Mouse (Mus musculus) kidney, postnatal 36 days (tissue): ENCODE measurements around the gene Zbtb5.
"Not testable (repeated sequence)": the region's sequence is repeated elsewhere in the genome, so short reads cannot be mapped to it uniquely, and the experiment has no call there.

Source experiments
- DNase-seq, 2 experiments: peaks; one replicate each; pipeline ENCODE4 v3.0.0; 2021 to 2022; ENCODE audit warnings: mixed read lengths in 2 of 2

Zbtb5 gene

DNA sequence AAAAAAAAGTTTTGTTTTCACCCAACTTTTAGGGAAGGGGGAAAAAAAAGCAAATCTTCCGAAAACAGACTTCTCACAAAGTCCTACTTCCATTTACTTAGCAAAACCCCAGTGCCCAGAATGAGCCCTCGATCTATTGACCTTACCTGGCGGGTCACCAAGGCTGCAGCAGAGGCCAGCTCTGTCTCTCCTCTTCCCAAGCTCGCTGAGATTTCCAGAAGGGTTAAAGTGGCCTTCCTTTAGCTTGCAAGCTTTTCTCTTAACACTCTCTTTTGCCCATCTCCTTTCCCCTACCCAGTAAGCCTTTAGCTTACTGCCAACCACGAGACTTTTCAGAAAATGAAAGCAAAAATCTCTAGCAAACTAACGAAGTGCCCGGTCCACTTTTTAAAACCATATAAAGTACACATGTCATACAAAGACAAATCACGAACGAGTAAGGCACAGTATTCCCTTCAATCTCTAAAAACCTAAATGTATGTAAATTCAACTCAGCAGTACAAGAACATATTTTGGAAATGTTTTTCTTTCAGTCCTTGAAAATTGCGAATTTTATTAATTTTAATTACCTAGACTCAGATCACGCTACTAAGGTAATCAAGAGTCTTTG lies 1.3 kb downstream of the Zbtb5 start:
- peak; percentile 56 to 75 for DNase-seq

DNA sequence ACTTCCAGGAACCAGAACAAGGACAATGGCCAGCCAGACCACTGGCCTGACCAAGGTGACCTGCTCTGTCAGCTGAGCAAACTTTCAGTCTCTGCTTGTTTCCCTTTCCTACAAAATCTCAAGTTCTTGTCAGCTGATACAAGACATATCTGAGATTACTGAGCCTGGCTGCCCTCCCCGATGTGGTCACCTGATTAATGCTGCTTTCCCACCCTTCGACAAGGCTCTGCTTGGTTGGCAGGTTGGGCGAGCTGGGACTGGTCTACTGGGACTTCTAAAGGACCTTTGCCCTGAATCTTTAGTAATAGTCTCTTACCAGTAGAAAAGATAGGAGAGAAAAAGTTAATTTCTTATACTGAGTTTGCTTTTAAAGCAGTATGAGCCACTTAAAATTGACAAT lies 6.8 kb downstream of the Zbtb5 start:
- peak; percentile 60 to 72 for DNase-seq

- DNase-seq = no peak
Observed at GRCm38 (mm10) chr4:45000001-45000400, 12.2 kb downstream of the Zbtb5 start.

DNA sequence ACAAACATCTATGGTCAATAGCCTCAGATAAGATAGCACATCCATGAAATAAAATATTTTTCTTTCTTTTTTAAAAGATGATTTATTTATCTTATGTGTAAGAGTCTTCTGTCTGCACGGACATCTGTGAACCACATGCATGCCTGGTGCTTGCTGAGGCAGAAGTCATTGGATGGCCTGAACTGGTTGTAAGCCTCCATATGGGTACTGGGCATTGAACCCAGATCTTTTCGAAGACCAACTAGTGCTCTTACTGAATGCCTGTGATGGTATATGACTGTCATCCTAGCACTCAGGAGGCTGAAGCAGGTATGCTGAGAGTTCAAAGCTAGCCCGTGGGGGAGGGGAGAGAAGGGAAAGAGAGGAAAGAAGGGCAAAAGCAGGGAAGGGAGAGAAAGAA lies 14.1 kb downstream of the Zbtb5 start:
- DNase-seq = no peak

GRCm38 (mm10) chr4:44994776-44995175 lies 17.4 kb downstream of the Zbtb5 start:
- no peak for DNase-seq

DNA sequence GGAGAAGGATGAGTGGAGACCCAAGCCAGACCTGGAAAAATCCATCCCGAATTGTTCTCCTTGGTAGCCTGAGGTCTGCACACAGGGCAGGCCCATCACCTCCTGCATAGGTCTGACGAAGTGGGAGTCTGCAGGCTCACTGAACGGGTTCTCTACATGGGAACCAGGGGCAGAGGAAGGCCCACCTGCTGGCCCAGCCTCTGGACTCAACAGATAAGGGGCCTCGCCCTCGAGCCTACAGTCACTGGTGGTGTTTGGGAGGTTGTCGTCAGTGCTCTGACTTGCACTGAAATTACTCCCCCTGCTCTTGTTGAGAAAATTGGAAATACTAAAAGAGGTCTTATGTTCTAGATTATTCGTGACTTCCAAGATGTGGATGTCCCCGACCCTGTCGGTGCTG lies 18.4 kb downstream of the Zbtb5 start:
- no peak for DNase-seq

- DNase-seq = not testable (repeated sequence)
Observed at GRCm38 (mm10) chr4:44993179-44993578, 19.0 kb downstream of the Zbtb5 start.

DNA sequence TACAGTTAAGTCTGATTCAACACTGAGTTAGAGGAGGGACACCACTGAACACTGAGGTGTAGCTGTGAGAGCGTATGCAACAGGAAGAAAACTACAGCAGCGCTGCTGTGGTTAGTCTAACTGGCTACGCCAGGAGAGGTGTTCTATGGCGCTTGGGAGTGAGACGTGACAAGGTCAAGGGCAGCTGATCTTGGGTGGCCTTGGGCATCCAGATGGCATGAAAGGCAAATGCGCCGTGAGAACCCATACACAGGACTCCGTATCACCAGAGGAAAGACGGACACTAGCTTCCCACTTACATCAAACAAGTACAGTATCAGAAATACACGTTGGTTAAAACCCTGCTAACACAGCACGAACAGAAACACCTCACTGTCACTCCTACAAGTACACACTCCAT lies 19.9 kb downstream of the Zbtb5 start:
- not testable (repeated sequence) for DNase-seq

DNA sequence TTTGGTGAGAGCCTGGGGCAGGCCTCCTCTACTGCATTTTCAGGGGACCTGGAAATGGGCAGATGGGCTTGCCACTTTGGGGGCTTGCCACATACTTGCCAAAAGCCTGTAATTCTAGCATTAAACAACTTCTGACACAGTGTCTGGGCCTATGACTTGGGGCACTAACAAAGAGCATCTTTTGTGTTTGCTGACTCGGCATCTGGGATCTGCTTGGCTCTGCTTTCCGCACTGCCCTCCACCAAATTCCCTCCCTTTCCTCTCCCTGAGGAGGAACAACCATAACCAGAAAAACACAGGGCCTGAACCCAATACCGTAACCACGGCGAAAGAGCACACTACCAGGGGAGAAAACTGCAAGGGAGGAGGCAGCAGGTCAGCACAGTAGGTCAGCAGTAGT lies 21.7 kb downstream of the Zbtb5 start:
- DNase-seq = no peak

- DNase-seq = peak in 1 of 2 experiments; percentile 53
Observed at GRCm38 (mm10) chr4:44983131-44983740, 29.0 kb downstream of the Zbtb5 start.

- peak; percentile 55 for DNase-seq
Observed at GRCm38 (mm10) chr4:44982440-44983130, 29.6 kb downstream of the Zbtb5 start.

GRCm38 (mm10) chr4:44981974-44982287 lies 30.3 kb downstream of the Zbtb5 start:
- DNase-seq = peak; percentile 69 to 74

- peak; percentile 87 to 91 for DNase-seq
Observed at GRCm38 (mm10) chr4:44981280-44981973, 30.8 kb downstream of the Zbtb5 start, which contains the start of gene Grhpr. Gene Grhpr (plus strand): TSS chr4:44981395.

- DNase-seq = peak; percentile 74 to 82
Observed at GRCm38 (mm10) chr4:44979794-44980338, 32.3 kb downstream of the Zbtb5 start.

DNA sequence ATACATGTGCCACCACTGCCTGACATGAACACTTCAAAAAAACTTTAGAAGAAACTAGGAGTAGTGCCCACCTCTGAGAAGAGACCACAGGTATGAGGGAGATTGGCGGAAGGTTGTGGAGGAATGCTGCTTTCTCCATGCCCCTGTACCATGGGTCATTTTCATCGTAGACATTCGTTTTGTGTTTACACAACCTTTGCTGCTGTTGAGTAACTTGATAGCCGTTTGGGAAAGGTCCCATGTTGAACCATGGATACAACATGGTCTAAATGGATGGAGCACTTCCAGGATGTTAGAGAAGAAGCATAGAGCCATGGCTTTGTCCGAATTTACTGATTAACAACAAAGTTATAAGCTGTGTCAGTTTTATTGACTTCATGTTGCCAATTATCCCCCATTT lies 34.0 kb downstream of the Zbtb5 start:
- DNase-seq = no peak

GRCm38 (mm10) chr4:44976921-44977710 lies 35.1 kb downstream of the Zbtb5 start:
- no peak for DNase-seq

DNA sequence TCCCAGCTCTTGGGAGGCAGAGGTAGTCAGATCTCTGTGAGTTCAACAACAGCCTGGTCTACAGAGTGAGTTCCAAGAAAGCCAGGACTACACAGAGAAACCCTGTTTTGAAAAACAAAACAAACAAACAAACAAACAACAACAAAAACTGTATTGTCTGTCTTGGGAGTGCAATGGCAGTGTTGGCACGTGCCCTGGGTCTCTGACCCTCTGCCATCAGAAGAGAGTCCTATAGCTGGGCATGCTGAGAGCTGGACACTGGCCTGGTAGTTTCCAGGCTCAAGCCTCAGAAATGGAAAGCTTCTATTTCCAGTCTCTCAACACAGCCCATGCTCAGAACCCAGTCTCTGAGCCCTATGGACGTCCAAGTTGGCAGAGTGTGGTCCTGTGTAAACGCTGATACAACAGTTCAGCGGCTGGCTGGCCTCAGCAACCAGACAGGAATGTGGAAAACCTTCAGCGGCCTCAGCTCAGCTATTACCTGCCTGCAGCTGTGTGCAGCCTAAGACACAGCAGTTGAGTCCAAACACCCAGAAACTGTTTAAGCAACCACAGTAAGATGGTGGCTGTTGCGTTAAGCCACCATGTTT lies 36.1 kb downstream of the Zbtb5 start:
- peak; percentile 46 to 51 for DNase-seq

DNA sequence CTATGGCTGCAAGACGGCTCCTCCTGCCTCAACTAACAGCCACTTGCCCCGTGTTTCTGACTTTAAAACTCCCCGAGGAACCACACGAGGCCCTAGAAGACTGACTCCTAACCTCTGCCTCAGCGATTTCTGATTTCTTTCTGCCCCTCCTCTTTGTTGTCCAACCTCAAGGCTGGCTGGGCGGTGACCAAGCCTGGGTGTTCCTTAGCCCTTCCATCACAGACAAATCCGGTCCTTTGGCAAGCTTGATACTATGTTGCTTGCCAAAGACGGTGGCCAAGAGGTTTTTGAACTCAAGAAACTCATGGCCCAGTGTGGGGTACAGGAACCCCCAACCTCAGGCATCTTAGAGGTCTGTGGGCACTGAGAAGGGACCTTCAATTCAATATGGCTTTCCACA lies 37.9 kb downstream of the Zbtb5 start:
- peak; percentile 54 to 70 for DNase-seq

DNA sequence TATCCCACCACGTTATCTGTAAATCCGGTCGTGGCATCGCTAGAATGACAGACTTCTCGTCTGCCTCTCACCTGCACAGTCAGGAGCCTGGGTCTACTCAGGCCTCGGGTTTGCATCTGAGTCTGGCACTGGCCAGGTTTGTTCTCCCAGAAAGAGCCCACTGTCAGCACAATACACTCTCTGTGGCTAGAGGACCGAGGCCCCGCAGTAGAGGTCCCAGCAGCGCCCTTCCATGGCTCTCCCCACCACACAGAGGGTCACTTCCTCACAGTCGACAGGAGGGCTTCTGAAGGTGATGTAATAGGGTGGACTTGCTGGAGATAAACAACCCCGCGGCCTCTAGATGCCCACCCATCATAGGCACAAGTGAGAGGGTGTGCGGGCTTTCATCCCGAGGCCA lies 38.3 kb downstream of the Zbtb5 start:
- DNase-seq = no peak

DNA sequence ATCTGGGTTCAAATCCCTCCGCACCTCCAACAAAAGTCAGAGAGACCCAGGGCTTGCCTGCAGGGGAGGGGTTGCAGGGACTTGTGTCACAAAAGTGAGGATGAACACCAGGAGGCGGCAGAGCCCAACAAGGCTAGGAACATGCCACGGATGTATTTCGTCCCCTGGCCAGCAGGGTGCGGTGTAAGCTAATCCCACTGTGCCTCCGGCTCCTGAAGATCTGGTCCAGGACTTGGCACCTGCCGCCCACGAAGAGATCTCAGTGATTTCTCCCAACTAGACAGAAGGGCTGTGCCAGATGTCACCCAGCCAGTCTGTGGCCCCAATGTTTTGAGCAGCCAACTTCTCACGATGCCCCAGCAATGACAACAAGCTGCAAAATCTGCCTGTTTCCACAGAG lies 38.8 kb downstream of the Zbtb5 start:
- peak; percentile 92 to 95 for DNase-seq

DNA sequence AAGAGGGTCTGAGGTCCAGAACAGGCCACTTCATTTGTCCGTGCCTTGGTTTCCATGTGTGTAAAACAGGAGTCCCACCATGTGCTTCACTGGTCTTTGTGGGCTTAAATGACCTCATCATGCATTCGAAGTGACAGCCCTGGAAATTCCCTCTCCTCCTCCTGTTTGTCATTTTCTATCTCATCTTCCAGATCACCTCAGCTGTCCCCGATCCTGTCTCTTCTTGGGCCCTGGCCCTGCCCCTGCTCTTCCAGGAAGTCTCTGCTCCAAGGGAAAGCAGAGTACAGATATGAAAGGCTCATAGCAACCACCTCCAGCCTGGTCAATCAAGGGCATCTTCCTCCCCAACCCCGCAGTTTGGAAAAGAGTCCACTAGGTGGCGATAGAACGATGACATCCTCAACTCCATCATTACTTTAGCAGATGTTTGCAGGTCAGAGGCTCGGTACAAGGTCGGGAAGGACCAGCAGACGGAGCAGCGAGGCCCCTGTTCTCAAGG lies 41.6 kb downstream of the Zbtb5 start:
- DNase-seq = peak; percentile 57 to 83

GRCm38 (mm10) chr4:44970056-44970455 lies 42.2 kb downstream of the Zbtb5 start:
- DNase-seq = no peak
